17 mouse cellular contexts compared by ENCODE assay signal in genomic region chr4:154197961-154198360, GRCm38 (mm10). TPM values are rescaled to one million over a fixed set of nuclear protein-coding genes. Genes with fewer than 3 reads are reported as not detected.
DNase-seq lines count a peak whose midpoint lies in the region; ATAC-seq and TF ChIP-seq lines count a peak whose summit lies in the region.
"Had no signal": no experiment of that assay in that cellular context is flagged by ENCODE, and none has a peak within 500 bp of the region (broad histone marks: within the 10 kb centered on the region; RNA-seq: fewer than 3 reads in every experiment).

No protein-coding gene starts in this region.

- H3K4me3 ChIP-seq in forebrain, embryonic 10.5 days, result peak overlapping the region; percentile 18; the same call in 1 of the 2 replicates
- H3K4me3 ChIP-seq in forebrain, embryonic 15.5 days, result no peak overlapping the region
- no peak overlapping the region for H3K4me3 ChIP-seq in hindbrain, embryonic 12.5 days
- no peak overlapping the region for H3K4me3 ChIP-seq in hindbrain, postnatal 0 days (ENCODE audit: low read length)
- H3K4me3 ChIP-seq: kidney, embryonic 15.5 days had no signal

- ATAC-seq in forebrain, embryonic 15.5 days (replicated peaks), result no peak
- peak; percentile 31; the same call in 1 of the 2 replicates for ATAC-seq in hindbrain, embryonic 12.5 days (ENCODE audit: low FRiP score)
- no peak for ATAC-seq in hindbrain, postnatal 0 days
- ATAC-seq: liver, postnatal 0 days had no signal

- H3K4me2 ChIP-seq in forebrain, embryonic 15.5 days (replicated peaks), result no peak overlapping the region
- no peak overlapping the region for H3K4me2 ChIP-seq in hindbrain, embryonic 12.5 days (replicated peaks)
- H3K4me2 ChIP-seq in hindbrain, postnatal 0 days (ENCODE audit: low read depth, low read length), result no peak overlapping the region
- H3K4me2 ChIP-seq: kidney, embryonic 15.5 days had no signal

- 37% methylated on average over 6 of the region's 6 CpGs for WGBS in forebrain, embryonic 10.5 days
- 51% methylated on average over 6 of the region's 6 CpGs for WGBS in forebrain, embryonic 15.5 days
- 35% methylated on average over 6 of the region's 6 CpGs for WGBS in hindbrain, embryonic 12.5 days
- WGBS in hindbrain, postnatal 0 days, result 51% methylated on average over 6 of the region's 6 CpGs

- H3K27ac ChIP-seq in forebrain, embryonic 10.5 days, result peak overlapping the region; percentile 86
- no peak overlapping the region for H3K27ac ChIP-seq in forebrain, embryonic 15.5 days (replicated peaks)
- peak overlapping the region; percentile 76 for H3K27ac ChIP-seq in hindbrain, embryonic 12.5 days
- no peak overlapping the region for H3K27ac ChIP-seq in hindbrain, postnatal 0 days
- H3K27ac ChIP-seq: kidney, embryonic 15.5 days had no signal

- no peak for DNase-seq in forebrain, embryonic 10.5 days (ENCODE audit: extremely low spot score, low spot score)
- no peak for DNase-seq in hindbrain, postnatal 0 days (ENCODE audit: low spot score)
- peak; percentile 35 for DNase-seq in retina, embryonic 14.5 days (ENCODE audit: low spot score)
- DNase-seq in retina, postnatal 1 day, result no peak
- DNase-seq in layer of hippocampus, adult 9-10 months (ENCODE audit: low spot score), result no peak
- no peak for DNase-seq in layer of hippocampus, postnatal 10 days (ENCODE audit: low spot score in 2 of 2)
- DNase-seq: cerebellum, adult 8-10 months; heart, adult 18-20 months; heart, postnatal 14 days; liver; liver, postnatal 0 days; thymus, postnatal 36 days had no signal

- TF ChIP-seq CTCF in hindbrain, postnatal 0 days (IDR thresholded peaks at IDR 0.05; ENCODE audit: low read depth), result no peak

- peaks cover 52% of the 10 kb centered on the region for H3K4me1 ChIP-seq in forebrain, embryonic 10.5 days
- H3K4me1 ChIP-seq in forebrain, embryonic 15.5 days, result peaks cover 5% of the 10 kb centered on the region; the same call in 1 of the 2 replicates
- peaks cover 35% of the 10 kb centered on the region for H3K4me1 ChIP-seq in hindbrain, embryonic 12.5 days
- 0 out of 2 replicates have a peak, but pooled peaks cover 5% of the 10 kb centered on the region for H3K4me1 ChIP-seq in hindbrain, postnatal 0 days (ENCODE audit: insufficient read depth, low read length)

- no peaks in the 10 kb centered on the region for H3K27me3 ChIP-seq in forebrain, embryonic 10.5 days (ENCODE audit: poor library complexity, severe bottlenecking)
- H3K27me3 ChIP-seq in forebrain, embryonic 15.5 days, result no peaks in the 10 kb centered on the region
- H3K27me3 ChIP-seq in hindbrain, embryonic 12.5 days, result no peaks in the 10 kb centered on the region
- H3K27me3 ChIP-seq in hindbrain, postnatal 0 days (ENCODE audit: insufficient read depth, low read length), result no peaks in the 10 kb centered on the region
- H3K27me3 ChIP-seq: kidney, embryonic 15.5 days had no signal

- peaks cover 16% of the 10 kb centered on the region for H3K36me3 ChIP-seq in forebrain, embryonic 10.5 days (replicated peaks)
- H3K36me3 ChIP-seq in forebrain, embryonic 15.5 days, result no peaks in the 10 kb centered on the region
- H3K36me3 ChIP-seq in hindbrain, embryonic 12.5 days, result no peaks in the 10 kb centered on the region
- no peaks in the 10 kb centered on the region for H3K36me3 ChIP-seq in hindbrain, postnatal 0 days (ENCODE audit: insufficient read depth, low read length)
- H3K36me3 ChIP-seq: kidney, embryonic 15.5 days had no signal

- no peak overlapping the region for H3K9ac ChIP-seq in forebrain, embryonic 15.5 days (replicated peaks)
- no peak overlapping the region for H3K9ac ChIP-seq in hindbrain, embryonic 12.5 days
- H3K9ac ChIP-seq in hindbrain, postnatal 0 days (replicated peaks; ENCODE audit: low read length), result no peak overlapping the region
- H3K9ac ChIP-seq: kidney, embryonic 15.5 days; liver, postnatal 0 days had no signal

- H3K9me3 ChIP-seq in forebrain, embryonic 10.5 days, result peaks cover 3% of the 10 kb centered on the region; the same call in 1 of the 2 replicates
- no peaks in the 10 kb centered on the region for H3K9me3 ChIP-seq in forebrain, embryonic 15.5 days
- H3K9me3 ChIP-seq in hindbrain, embryonic 12.5 days (replicated peaks), result 0 out of 2 replicates have a peak, but pooled peaks cover 5% of the 10 kb centered on the region
- H3K9me3 ChIP-seq in hindbrain, postnatal 0 days (ENCODE audit: low read length), result 0 out of 2 replicates have a peak, but pooled peaks cover 3% of the 10 kb centered on the region

RNA-seq across cellular contexts. Expression of gene Megf6, which starts 27.4 kb away (rescaled TPM):
- polyA plus RNA-seq in forebrain, embryonic 10.5 days (2016; fragmentation: Nextera tagmentation; extraction: Ambion mirVana), result 26.4 and 28.0 TPM in 2 replicates
- polyA plus RNA-seq in forebrain, embryonic 15.5 days (2015; fragmentation: Nextera tagmentation; extraction: Ambion mirVana), result 6.4 TPM in 2 replicates
- polyA plus RNA-seq in hindbrain, embryonic 12.5 days (2016; fragmentation: Nextera tagmentation; extraction: Ambion mirVana), result 38.6 and 43.7 TPM in 2 replicates
- total RNA-seq in hindbrain, postnatal 0 days (2014; rRNA removed), result 40.5 and 54.8 TPM in 2 replicates
- 7.0 and 7.2 TPM in 2 replicates for polyA plus RNA-seq in hindbrain, postnatal 0 days (2015; fragmentation: Nextera tagmentation; extraction: Ambion mirVana)
- total RNA-seq in layer of hippocampus, postnatal 10 days (2021), result 10 to 100 TPM; 11.4 to 11.6 TPM
- total RNA-seq: neutrophil, adult 5-6 weeks had no signal

RNA-seq across cellular contexts. Expression of gene Tprgl, which starts 37.5 kb away (rescaled TPM):
- 104 and 106 TPM in 2 replicates for polyA plus RNA-seq in forebrain, embryonic 10.5 days (2016; fragmentation: Nextera tagmentation; extraction: Ambion mirVana)
- 164 and 171 TPM in 2 replicates for polyA plus RNA-seq in forebrain, embryonic 15.5 days (2015; fragmentation: Nextera tagmentation; extraction: Ambion mirVana)
- 154 and 159 TPM in 2 replicates for polyA plus RNA-seq in hindbrain, embryonic 12.5 days (2016; fragmentation: Nextera tagmentation; extraction: Ambion mirVana)
- 212 and 220 TPM in 2 replicates for total RNA-seq in hindbrain, postnatal 0 days (2014; rRNA removed)
- 228 and 239 TPM in 2 replicates for polyA plus RNA-seq in hindbrain, postnatal 0 days (2015; fragmentation: Nextera tagmentation; extraction: Ambion mirVana)
- total RNA-seq in layer of hippocampus, postnatal 10 days (2021), result 100 to 1,000 TPM; 135 to 141 TPM

RNA-seq across cellular contexts. Expression of gene Wrap73, which starts 55.8 kb away (rescaled TPM):
- 47.5 and 50.3 TPM in 2 replicates for polyA plus RNA-seq in forebrain, embryonic 10.5 days (2016; fragmentation: Nextera tagmentation; extraction: Ambion mirVana)
- 58.3 and 62.1 TPM in 2 replicates for polyA plus RNA-seq in forebrain, embryonic 15.5 days (2015; fragmentation: Nextera tagmentation; extraction: Ambion mirVana)
- 41.9 and 42.9 TPM in 2 replicates for polyA plus RNA-seq in hindbrain, embryonic 12.5 days (2016; fragmentation: Nextera tagmentation; extraction: Ambion mirVana)
- total RNA-seq in hindbrain, postnatal 0 days (2014; rRNA removed), result 55.0 and 76.7 TPM in 2 replicates
- 36.3 and 36.5 TPM in 2 replicates for polyA plus RNA-seq in hindbrain, postnatal 0 days (2015; fragmentation: Nextera tagmentation; extraction: Ambion mirVana)
- total RNA-seq in layer of hippocampus, postnatal 10 days (2021), result 10 to 100 TPM; 27.3 to 33.0 TPM

RNA-seq across cellular contexts. Expression of gene Trp73, which starts 58.0 kb away (rescaled TPM):
- 1.9 and 4.5 TPM in 2 replicates for polyA plus RNA-seq in forebrain, embryonic 10.5 days (2016; fragmentation: Nextera tagmentation; extraction: Ambion mirVana)
- polyA plus RNA-seq in forebrain, embryonic 15.5 days (2015; fragmentation: Nextera tagmentation; extraction: Ambion mirVana), result 5.6 and 5.9 TPM in 2 replicates
- polyA plus RNA-seq in hindbrain, embryonic 12.5 days (2016; fragmentation: Nextera tagmentation; extraction: Ambion mirVana), result 1.7 and 2.4 TPM in 2 replicates
- 0.83 and 1.2 TPM in 2 replicates for total RNA-seq in hindbrain, postnatal 0 days (2014; rRNA removed)
- polyA plus RNA-seq in hindbrain, postnatal 0 days (2015; fragmentation: Nextera tagmentation; extraction: Ambion mirVana), result 0.96 and 1.3 TPM in 2 replicates
- 1 to 10 TPM; 4.7 to 5.2 TPM for total RNA-seq in layer of hippocampus, postnatal 10 days (2021)
- total RNA-seq: gastrocnemius, adult 8-10 months; neutrophil, adult 5-6 weeks had no signal
- polyA plus RNA-seq: liver, postnatal 0 days had no signal

Comparison
In these comparisons a context has a peak if more than half of its experiments do, and no peak if none do; other contexts are left out.
1. H3K27ac ChIP-seq: peak in forebrain, embryonic 10.5 days (single experiment) and hindbrain, embryonic 12.5 days (single experiment); none in forebrain, embryonic 15.5 days (single experiment) and hindbrain, postnatal 0 days (single experiment).